Mouse (Mus musculus): ENCODE results near the gene Mlh3.

Mlh3 gene

GRCm38 (mm10) chr12:85192461-85193108, 77.8 kb downstream of the Mlh3 start:
- no peak for DNase-seq (ENCODE audit: low spot score)

- DNase-seq (ENCODE audit: low spot score), result no peak
Measured at GRCm38 (mm10) chr12:85190290-85190689, 80.1 kb downstream of the Mlh3 start.

GRCm38 (mm10) chr12:85186361-85186760, 84.0 kb downstream of the Mlh3 start:
- DNase-seq (ENCODE audit: low spot score), result no peak

GRCm38 (mm10) chr12:85185810-85186209, 84.6 kb downstream of the Mlh3 start:
- DNase-seq (ENCODE audit: low spot score), result no peak

Measured in layer of hippocampus, adult 9-10 months (tissue).